Mouse (Mus musculus) small intestine, adult 2 months (tissue): ENCODE data around the gene Exoc6b.

Experiments used
- CTCF ChIP-seq: fragments of 200-500 bp; IDR thresholded peaks from 2 replicates; pipeline ENCODE4 v1.5.1; 2012; ENCODE audit warnings: low read depth, mild to moderate bottlenecking, control low read depth, inconsistent platforms, low read length, moderate library complexity, mixed read lengths; ENCODE audit not compliant: insufficient replicate concordance, insufficient read length; ENCODE audit errors: extremely low read depth
- POLR2A ChIP-seq: fragments of 200-500 bp; IDR thresholded peaks from 2 replicates; pipeline ENCODE4 v1.6.1; 2012; ENCODE audit warnings: low read depth, mild to moderate bottlenecking, control low read depth, inconsistent platforms, low read length, moderate library complexity

DNA sequence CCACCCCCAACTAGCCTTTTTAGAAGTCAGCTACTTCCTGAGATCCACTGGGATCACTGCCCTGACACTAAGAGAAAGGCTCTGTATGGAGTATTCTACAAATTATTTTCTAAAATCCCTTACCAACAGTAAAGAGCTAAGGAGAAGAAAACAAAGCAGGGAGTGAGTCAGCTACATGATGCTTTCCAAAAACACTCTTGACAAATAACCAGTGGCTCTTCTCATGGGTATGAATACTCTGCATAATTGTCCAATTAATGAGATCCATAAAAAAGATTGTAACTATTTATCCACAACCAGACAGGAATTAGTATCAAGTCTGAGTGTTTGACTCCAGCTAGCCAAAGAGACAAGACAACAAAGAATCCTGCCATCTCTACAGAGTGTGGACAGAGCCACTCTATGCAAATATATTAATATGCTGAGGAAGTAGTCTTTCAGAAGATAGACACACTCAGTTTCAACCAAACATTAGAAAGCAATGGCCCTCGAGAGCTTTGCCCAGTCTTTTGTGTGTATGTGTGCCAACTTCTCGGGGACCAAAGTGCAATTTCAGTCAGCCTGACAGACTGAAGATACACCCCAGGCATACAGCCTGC lies 263.1 kb downstream of the Exoc6b start:
- TF ChIP-seq CTCF = no peak
- no peak for TF ChIP-seq POLR2A
